Mouse (Mus musculus) midbrain, embryonic 14.5 days (tissue): ENCODE measurements around the gene St6galnac1. TPM values are rescaled to one million over a fixed set of nuclear protein-coding genes. Genes with fewer than 3 reads are reported as not detected.
A peak's percentile ranks its signal among the peaks of the same experiment; 100 is the strongest.

Source experiments
- ATAC-seq: fragments of 200-750 bp; cut with Nextera tagmentation; 2 replicates; pipeline ENCODE4 v1.8.0; 2017; ENCODE audit warnings: moderate number of reproducible peaks, moderate library complexity; ENCODE audit not compliant: low FRiP score, low TSS enrichment
- DNase-seq: peaks from one replicate; pipeline ENCODE4 v3.0.0-alpha.2; 2015
- H3K27ac ChIP-seq: fragments of 300-500 bp; sonication (generic); replicated peaks from 2 replicates; pipeline ENCODE4 v1.5.1; 2014; ENCODE audit warnings: mild to moderate bottlenecking, low read depth, low read length, moderate library complexity
- H3K27me3 ChIP-seq: fragments of 300-500 bp; sonication (generic); 2 replicates; pipeline ENCODE4 v1.6.1; 2014; ENCODE audit warnings: low read length, control low read depth, mixed read lengths; ENCODE audit not compliant: control insufficient read depth, insufficient read depth
- H3K36me3 ChIP-seq: fragments of 300-500 bp; sonication (generic); 2 replicates; pipeline ENCODE4 v1.6.1; 2014; ENCODE audit warnings: low read length, control low read depth; ENCODE audit not compliant: control insufficient read depth, insufficient read depth
- H3K4me1 ChIP-seq: fragments of 300-500 bp; sonication (generic); 2 replicates; pipeline ENCODE4 v1.6.1; 2014; ENCODE audit warnings: mild to moderate bottlenecking, antibody characterized with exemption, low read length, control low read depth; ENCODE audit not compliant: control insufficient read depth, insufficient read depth
- H3K4me2 ChIP-seq: fragments of 300-500 bp; sonication (generic); 2 replicates; pipeline ENCODE4 v1.6.1; 2014; ENCODE audit warnings: mild to moderate bottlenecking, low read length, moderate library complexity
- H3K4me3 ChIP-seq: fragments of 300-500 bp; sonication (generic); replicated peaks from 2 replicates; pipeline ENCODE4 v1.5.1; 2014; ENCODE audit warnings: low read depth, low read length
- H3K9ac ChIP-seq: fragments of 300-500 bp; sonication (generic); replicated peaks from 2 replicates; pipeline ENCODE4 v1.6.1; 2014; ENCODE audit warnings: mild to moderate bottlenecking, low read length, moderate library complexity
- H3K9me3 ChIP-seq: fragments of 300-500 bp; sonication (generic); 2 replicates; pipeline ENCODE4 v1.6.1; 2016; ENCODE audit warnings: low read length, control low read depth, mixed read lengths; ENCODE audit not compliant: control insufficient read depth
- WGBS: fragments of 180-500 bp; shearing (Covaris S2); extraction: QIAGEN DNeasy Blood & Tissue Kit; methylation state at CpG from one replicate; pipeline ENCODE4 v1.1.7; 2014; 5-methylcytosine and 5-hydroxymethylcytosine counted together
- polyA plus RNA-seq: library from polyadenylated mRNA; unstranded; fragments of >200 nt; fragmentation: Nextera tagmentation; extraction: Ambion mirVana; gene quantifications from 2 replicates; pipeline ENCODE4 v1.2.1, GENCODE M21; 2014

St6galnac1 gene
- polyA plus RNA-seq, 1 experiment from 2014 or later, result not detected

- no peak for ATAC-seq
- WGBS, result 92% methylated on average over 5 of the region's 5 CpGs
Measured at GRCm38 (mm10) chr11:116816769-116817168, 41.5 kb upstream of the St6galnac1 start.

GRCm38 (mm10) chr11:116814884-116815415, 39.6 kb upstream of the St6galnac1 start:
- H3K4me2 ChIP-seq, result peak overlapping the region; percentile 33
- ATAC-seq (no peak), DNase-seq (no peak)
- H3K9ac ChIP-seq, result peak overlapping the region; percentile 32; the same call in 1 of the 2 replicates
- H3K4me1 ChIP-seq, result peaks cover 55% of the 10 kb centered on the region
- peak overlapping the region; percentile 99 for H3K27ac ChIP-seq
- H3K9me3 ChIP-seq, result no peaks in the 10 kb centered on the region
- H3K4me3 ChIP-seq, result no peak overlapping the region
- no peaks in the 10 kb centered on the region for H3K27me3 ChIP-seq
- 14% methylated on average over 7 of the region's 7 CpGs for WGBS
- H3K36me3 ChIP-seq, result no peaks in the 10 kb centered on the region

More at GRCm38 (mm10) chr11:116816769-116817168, 41.5 kb upstream of the St6galnac1 start:
- H3K4me2 ChIP-seq, result no peak overlapping the region
- H3K36me3 ChIP-seq, result no peaks in the 10 kb centered on the region
- no peaks in the 10 kb centered on the region for H3K27me3 ChIP-seq
- peaks cover 40% of the 10 kb centered on the region for H3K4me1 ChIP-seq
- H3K9ac ChIP-seq, result no peak overlapping the region
- DNase-seq, result no peak
- no peaks in the 10 kb centered on the region for H3K9me3 ChIP-seq
- H3K27ac ChIP-seq, result no peak overlapping the region
- no peak overlapping the region for H3K4me3 ChIP-seq

- peak overlapping the region; percentile 33 for H3K4me2 ChIP-seq
- H3K9ac ChIP-seq, result peak overlapping the region; percentile 32; the same call in 1 of the 2 replicates
- H3K4me1 ChIP-seq, result peaks cover 57% of the 10 kb centered on the region
Measured at GRCm38 (mm10) chr11:116814076-116814883, 39.0 kb upstream of the St6galnac1 start.

GRCm38 (mm10) chr11:116813610-116814009, 38.3 kb upstream of the St6galnac1 start:
- 59% methylated on average over 13 of the region's 13 CpGs for WGBS
- Histone ChIP-seq H3K4me2 (peak overlapping the region; percentile 33), H3K4me3 (no peak overlapping the region), H3K9me3 (no peaks in the 10 kb centered on the region), H3K36me3 (no peaks in the 10 kb centered on the region), H3K27me3 (no peaks in the 10 kb centered on the region), H3K9ac (peak overlapping the region; percentile 32; the same call in 1 of the 2 replicates), H3K4me1 (peaks cover 57% of the 10 kb centered on the region), H3K27ac (peak overlapping the region; percentile 99)
- ATAC-seq, result no peak
- no peak for DNase-seq

More at GRCm38 (mm10) chr11:116814076-116814883, 39.0 kb upstream of the St6galnac1 start:
- WGBS, result 1% methylated on average over 20 of the region's 20 CpGs
- Histone ChIP-seq H3K4me3 (no peak overlapping the region), H3K27ac (peak overlapping the region; percentile 99), H3K9me3 (no peaks in the 10 kb centered on the region), H3K36me3 (no peaks in the 10 kb centered on the region), H3K27me3 (no peaks in the 10 kb centered on the region)
- peak; percentile 80 for DNase-seq
- no peak for ATAC-seq

GRCm38 (mm10) chr11:116812793-116813529, 37.7 kb upstream of the St6galnac1 start:
- Histone ChIP-seq H3K4me3 (no peak overlapping the region), H3K36me3 (no peaks in the 10 kb centered on the region), H3K9ac (peak overlapping the region; percentile 36), H3K27me3 (no peaks in the 10 kb centered on the region), H3K4me2 (peak overlapping the region; percentile 38), H3K27ac (peak overlapping the region; percentile 99), H3K9me3 (no peaks in the 10 kb centered on the region), H3K4me1 (peaks cover 57% of the 10 kb centered on the region)
- DNase-seq (peak; percentile 92), ATAC-seq (peak; percentile 53)
- 19% methylated on average over 21 of the region's 21 CpGs for WGBS

GRCm38 (mm10) chr11:116810983-116811901, 35.9 kb upstream of the St6galnac1 start:
- Histone ChIP-seq H3K9me3 (no peaks in the 10 kb centered on the region), H3K9ac (peak overlapping the region; percentile 63), H3K4me3 (peak overlapping the region; percentile 30), H3K27me3 (no peaks in the 10 kb centered on the region), H3K36me3 (no peaks in the 10 kb centered on the region), H3K27ac (peak overlapping the region; percentile 99), H3K4me2 (peak overlapping the region; percentile 72), H3K4me1 (peaks cover 57% of the 10 kb centered on the region)
- WGBS, result 2% methylated on average over 31 of the region's 32 CpGs
- peak; percentile 91 for ATAC-seq
- DNase-seq, result peak; percentile 95

GRCm38 (mm10) chr11:116810528-116810927, 35.2 kb upstream of the St6galnac1 start:
- WGBS, result 18% methylated on average over 11 of the region's 11 CpGs
- Histone ChIP-seq H3K9me3 (no peaks in the 10 kb centered on the region), H3K27me3 (no peaks in the 10 kb centered on the region), H3K36me3 (no peaks in the 10 kb centered on the region), H3K9ac (peak overlapping the region; percentile 63), H3K4me2 (peak overlapping the region; percentile 72), H3K4me1 (peaks cover 53% of the 10 kb centered on the region), H3K4me3 (peak overlapping the region; percentile 30), H3K27ac (peak overlapping the region; percentile 99)
- ATAC-seq (no peak), DNase-seq (peak; percentile 82)

- WGBS, result 85% methylated on average over 8 of the region's 8 CpGs
- no peak for DNase-seq
Measured at GRCm38 (mm10) chr11:116809520-116809919, 34.2 kb upstream of the St6galnac1 start.

More at GRCm38 (mm10) chr11:116809520-116809919, 34.2 kb upstream of the St6galnac1 start:
- H3K27me3 ChIP-seq, result no peaks in the 10 kb centered on the region
- no peak overlapping the region for H3K4me3 ChIP-seq
- no peaks in the 10 kb centered on the region for H3K36me3 ChIP-seq
- H3K9ac ChIP-seq, result no peak overlapping the region
- ATAC-seq, result no peak
- no peak overlapping the region for H3K4me2 ChIP-seq
- H3K9me3 ChIP-seq, result no peaks in the 10 kb centered on the region
- peaks cover 44% of the 10 kb centered on the region for H3K4me1 ChIP-seq
- H3K27ac ChIP-seq, result peak overlapping the region; percentile 99
